Mouse (Mus musculus) kidney, embryonic 16.5 days (tissue): ENCODE measurements around the gene Nfya. TPM values are rescaled to one million over a fixed set of nuclear protein-coding genes. Genes with fewer than 3 reads are reported as not detected.

Experiments used
- ATAC-seq: fragments of 200-750 bp; cut with Nextera tagmentation; 2 replicates; pipeline ENCODE4 v1.8.0; 2017; ENCODE audit warnings: moderate TSS enrichment; ENCODE audit not compliant: low FRiP score, low TSS enrichment
- H3K27ac ChIP-seq: fragments of 300-500 bp; sonication (generic); 2 replicates; pipeline ENCODE4 v1.5.1; 2014; ENCODE audit warnings: low read length
- H3K27me3 ChIP-seq: fragments of 300-500 bp; sonication (generic); 2 replicates; pipeline ENCODE4 v1.6.1; 2014; ENCODE audit warnings: low read length, control low read depth, mixed read lengths; ENCODE audit not compliant: insufficient read depth
- H3K36me3 ChIP-seq: fragments of 300-500 bp; sonication (generic); 2 replicates; pipeline ENCODE4 v1.6.1; 2014; ENCODE audit warnings: low read length, control low read depth, mixed read lengths; ENCODE audit not compliant: insufficient read depth
- H3K4me1 ChIP-seq: fragments of 300-500 bp; sonication (generic); 2 replicates; pipeline ENCODE4 v1.6.1; 2014; ENCODE audit warnings: low read length, control low read depth, mixed read lengths; ENCODE audit not compliant: insufficient read depth
- H3K4me2 ChIP-seq: fragments of 300-500 bp; sonication (generic); replicated peaks from 2 replicates; pipeline ENCODE4 v1.6.1; 2014; ENCODE audit warnings: low read depth, low read length
- H3K4me3 ChIP-seq: fragments of 300-500 bp; sonication (generic); 2 replicates; pipeline ENCODE4 v1.5.1; 2014; ENCODE audit warnings: mild to moderate bottlenecking, low read length
- H3K9ac ChIP-seq: fragments of 300-500 bp; sonication (generic); replicated peaks from 2 replicates; pipeline ENCODE4 v1.6.1; 2014; ENCODE audit warnings: low read length
- H3K9me3 ChIP-seq: fragments of 300-500 bp; sonication (generic); 2 replicates; pipeline ENCODE4 v1.6.1; 2016; ENCODE audit warnings: low read length, control low read depth
- WGBS: fragments of 180-500 bp; shearing (Covaris S2); extraction: QIAGEN DNeasy Blood & Tissue Kit; methylation state at CpG from one replicate; pipeline ENCODE4 v1.1.7; 2014; 5-methylcytosine and 5-hydroxymethylcytosine counted together
- polyA plus RNA-seq: library from polyadenylated mRNA; unstranded; fragments of >200 nt; fragmentation: Nextera tagmentation; extraction: Ambion mirVana; gene quantifications from 2 replicates; pipeline ENCODE4 v1.2.1, GENCODE M21; 2015

Gene Nfya
- polyA plus RNA-seq, result 16.6 and 18.9 TPM in 2 replicates

DNA sequence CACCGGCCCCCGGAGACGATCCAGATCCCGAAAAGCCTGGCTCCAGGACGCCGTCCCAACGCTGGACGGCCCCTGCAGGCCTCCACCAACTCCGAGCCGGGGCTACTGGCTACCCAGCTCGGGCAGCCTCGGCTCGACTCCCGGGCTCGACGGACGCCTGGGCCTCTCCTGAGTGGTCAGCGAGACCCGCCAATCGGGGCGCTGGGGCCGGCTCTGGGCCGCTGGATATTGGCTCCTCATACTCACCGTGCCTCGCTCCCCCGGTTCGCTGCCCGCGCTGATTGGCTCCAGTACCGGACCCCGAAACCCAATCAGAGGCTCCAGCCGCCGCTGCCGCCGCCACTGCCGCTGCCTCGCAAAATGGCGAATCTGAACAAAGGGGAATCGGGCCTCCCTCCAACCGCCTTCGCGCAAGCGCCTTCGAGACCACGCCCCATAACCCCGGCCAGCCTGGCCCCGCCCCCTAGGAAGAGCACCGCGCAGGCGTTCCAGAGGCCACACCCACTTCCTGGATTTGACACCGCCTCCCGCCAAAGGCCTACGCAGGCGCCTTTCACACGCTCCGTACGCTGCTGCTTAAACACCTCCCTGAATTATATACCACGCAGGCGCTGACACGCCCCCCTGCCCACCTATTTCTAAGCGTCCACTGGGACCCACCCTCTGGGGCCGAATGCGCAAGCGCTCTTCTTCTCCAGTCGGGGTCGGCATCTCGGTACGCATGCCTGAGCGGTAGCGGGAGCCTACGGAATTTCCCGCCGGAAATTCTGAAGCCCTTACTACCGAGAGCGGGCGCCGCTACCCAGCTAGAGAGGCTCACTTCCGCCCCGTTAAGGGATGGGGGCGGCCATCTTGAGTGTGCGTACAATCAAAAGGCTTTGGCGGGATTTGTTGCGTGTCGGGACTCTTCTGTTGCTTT is at the start of gene Nfya, which contains the start of gene Oard1:
Gene Nfya, minus strand, starts transcription at position 527 of the 919 bp plus-strand sequence.
Gene Oard1, plus strand, starts transcription at position 635 of the 919 bp plus-strand sequence.
- WGBS, result under 1% methylated on average over 84 of the region's 84 CpGs

DNA sequence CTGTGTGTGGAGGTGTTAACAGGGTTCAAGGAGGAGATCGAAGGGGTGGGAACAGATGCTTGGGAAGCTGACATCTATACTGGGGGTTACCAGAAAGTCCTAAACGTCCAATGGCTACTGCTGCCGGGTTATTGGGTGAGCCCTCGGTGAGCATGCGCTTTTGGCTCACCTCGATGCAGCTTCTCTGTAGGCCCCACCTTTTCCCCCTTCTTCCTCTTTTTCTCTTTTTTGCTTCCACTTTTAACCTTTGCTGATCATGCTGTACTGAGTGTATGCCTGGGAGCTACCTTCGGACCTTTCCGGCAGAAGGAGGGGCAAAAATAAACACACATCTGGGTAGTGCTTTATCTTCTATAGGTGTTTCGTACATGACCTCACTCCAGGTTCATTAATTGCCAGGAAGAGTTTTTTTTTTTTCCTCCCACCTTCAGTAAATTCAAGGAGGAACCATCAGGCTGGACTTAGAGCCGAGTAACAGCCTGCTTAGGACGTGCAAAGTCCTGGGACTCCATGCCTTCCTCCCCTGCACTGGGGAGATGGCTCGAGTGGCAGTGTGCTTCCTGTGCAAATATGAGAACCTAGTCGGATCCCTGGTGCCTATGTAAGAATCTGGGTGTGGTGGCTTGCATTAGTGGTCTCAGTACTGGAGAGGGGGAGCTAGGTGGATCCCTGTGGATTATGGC is 48.4 kb upstream of the Nfya start:
- Histone ChIP-seq H3K4me3 (no peak overlapping the region), H3K36me3 (no peaks in the 10 kb centered on the region), H3K27ac (no peak overlapping the region), H3K4me2 (no peak overlapping the region), H3K9ac (no peak overlapping the region), H3K4me1 (0 out of 2 replicates have a peak, but pooled peaks cover 3% of the 10 kb centered on the region), H3K9me3 (no peaks in the 10 kb centered on the region), H3K27me3 (no peaks in the 10 kb centered on the region)
- no peak for ATAC-seq
- WGBS, result 51% methylated on average over 13 of the region's 13 CpGs

More for the DNA sequence above, at the start of gene Nfya, which contains the start of gene Oard1:
- H3K27me3 ChIP-seq, result no peaks in the 10 kb centered on the region
- peak within 1 kb of the TSS; percentile 79 for H3K4me2 ChIP-seq
- H3K9ac ChIP-seq, result peak within 1 kb of the TSS; percentile 100
- H3K27ac ChIP-seq, result peak within 1 kb of the TSS; percentile 100
- peaks cover 25% of the 10 kb centered on the region for H3K4me1 ChIP-seq
- no peaks in the 10 kb centered on the region for H3K9me3 ChIP-seq
- peak; percentile 98 for ATAC-seq
- H3K4me3 ChIP-seq, result peak within 1 kb of the TSS; percentile 94
- peaks cover 17% of the 10 kb centered on the region; the same call in 1 of the 2 replicates for H3K36me3 ChIP-seq

DNA sequence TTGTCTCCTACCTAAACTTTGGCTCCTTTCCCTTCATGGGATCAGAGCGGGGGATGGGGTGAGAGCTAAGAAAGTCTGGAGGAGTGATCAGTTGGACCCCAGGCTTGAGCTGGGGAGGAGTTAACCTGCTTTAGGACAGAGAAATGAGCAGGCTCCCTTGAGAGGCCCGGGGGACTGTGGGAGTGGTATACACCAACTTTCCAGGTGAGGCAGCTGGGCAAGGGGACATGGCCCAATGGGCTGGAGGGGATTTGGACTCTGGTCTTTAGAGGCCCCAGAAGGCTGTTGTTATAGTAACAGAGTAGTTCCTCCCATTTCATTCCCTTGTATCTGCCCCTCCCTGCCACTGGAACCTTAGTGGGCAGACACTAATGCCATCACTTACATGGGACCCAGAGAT is 46.2 kb upstream of the Nfya start:
- H3K4me2 ChIP-seq, result peak overlapping the region; percentile 14; the same call in 1 of the 2 replicates
- no peak overlapping the region for H3K4me3 ChIP-seq
- H3K36me3 ChIP-seq, result no peaks in the 10 kb centered on the region
- H3K27ac ChIP-seq, result peak overlapping the region; percentile 73; the same call in 1 of the 2 replicates
- 74% methylated on average over 2 of the region's 2 CpGs for WGBS
- peaks cover 8% of the 10 kb centered on the region; the same call in 1 of the 2 replicates for H3K4me1 ChIP-seq
- no peaks in the 10 kb centered on the region for H3K9me3 ChIP-seq
- H3K27me3 ChIP-seq, result no peaks in the 10 kb centered on the region
- ATAC-seq, result peak; percentile 79
- no peak overlapping the region for H3K9ac ChIP-seq

DNA sequence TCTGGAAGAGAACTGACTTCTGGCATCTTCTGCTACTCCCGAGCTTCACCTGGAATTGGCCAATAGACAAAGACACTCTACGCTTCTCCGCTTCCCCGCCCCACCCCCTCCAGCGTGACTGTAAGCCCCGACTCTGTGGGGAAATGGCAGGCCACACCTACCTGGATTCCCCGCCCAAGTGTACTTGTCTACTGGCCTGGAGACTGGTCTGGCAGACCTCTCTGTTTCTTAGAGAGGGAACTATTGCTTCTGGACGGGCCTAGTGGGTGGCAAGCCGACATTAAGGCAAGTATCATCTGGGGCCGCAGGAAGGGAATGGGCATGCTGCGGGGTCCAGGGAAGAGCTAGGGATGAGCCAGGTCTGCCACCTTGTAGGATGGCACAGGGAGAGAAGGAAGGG is 45.0 kb upstream of the Nfya start, which contains the start of gene Unc5cl:
Gene Unc5cl, plus strand, starts transcription at position 214 of the 400 bp plus-strand sequence.
- Histone ChIP-seq H3K27ac (peak within 1 kb of the TSS; percentile 73; the same call in 1 of the 2 replicates), H3K9ac (no peak within 1 kb of the TSS), H3K4me3 (0 out of 2 replicates have a peak within 1 kb of the TSS, but pooled peaks have one; percentile 2), H3K36me3 (no peaks in the 10 kb centered on the region), H3K4me2 (peak within 1 kb of the TSS; percentile 14; the same call in 1 of the 2 replicates), H3K27me3 (no peaks in the 10 kb centered on the region), H3K4me1 (peaks cover 8% of the 10 kb centered on the region; the same call in 1 of the 2 replicates), H3K9me3 (no peaks in the 10 kb centered on the region)
- ATAC-seq, result peak; percentile 36; the same call in 1 of the 2 replicates
- 58% methylated on average over 11 of the region's 11 CpGs for WGBS

DNA sequence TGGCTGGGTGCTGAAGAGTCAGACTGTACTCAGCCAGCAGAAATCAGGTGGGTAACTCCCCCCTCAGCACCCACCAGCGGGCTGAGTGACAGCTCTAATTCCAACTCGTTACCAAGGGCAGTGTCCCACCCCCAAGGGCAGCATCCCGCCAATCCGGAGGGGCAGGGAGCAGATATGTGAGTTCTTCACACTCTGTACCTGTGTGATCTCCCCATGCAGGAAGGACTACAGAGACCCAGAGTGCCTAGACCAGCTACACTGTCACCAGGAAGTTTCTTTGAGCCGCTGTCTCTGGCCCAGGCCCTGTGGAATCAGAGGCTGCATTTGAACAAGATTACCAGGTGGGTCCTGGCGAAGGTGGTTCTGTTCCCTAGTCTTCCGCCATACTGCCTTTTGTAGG is 44.5 kb upstream of the Nfya start:
- H3K9me3 ChIP-seq, result no peaks in the 10 kb centered on the region
- no peak overlapping the region for H3K4me3 ChIP-seq
- H3K36me3 ChIP-seq, result no peaks in the 10 kb centered on the region
- WGBS, result 65% methylated on average over 7 of the region's 7 CpGs
- H3K27me3 ChIP-seq, result no peaks in the 10 kb centered on the region
- H3K9ac ChIP-seq, result no peak overlapping the region
- ATAC-seq, result no peak
- no peak overlapping the region for H3K4me2 ChIP-seq
- peaks cover 8% of the 10 kb centered on the region; the same call in 1 of the 2 replicates for H3K4me1 ChIP-seq
- H3K27ac ChIP-seq, result no peak overlapping the region

DNA sequence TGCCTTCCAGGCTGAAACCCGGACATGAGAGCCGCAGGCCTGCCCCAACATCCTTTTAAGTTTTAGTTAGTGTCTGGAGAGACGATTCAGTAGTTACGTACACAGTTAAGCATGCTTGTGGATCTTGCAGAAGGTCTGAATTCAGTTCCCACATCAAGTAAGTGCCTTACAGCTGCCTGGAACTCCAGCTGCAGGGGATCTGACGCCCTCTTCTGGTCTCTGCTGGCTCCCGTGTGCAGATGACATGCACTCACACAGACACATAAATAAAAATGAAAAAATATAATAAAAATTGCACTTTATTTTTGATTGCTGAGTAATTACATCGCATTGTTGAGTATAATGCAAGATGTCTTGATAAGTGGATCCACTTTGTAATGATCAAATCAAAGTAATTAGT is 43.8 kb upstream of the Nfya start:
- WGBS, result 78% methylated on average over 7 of the region's 7 CpGs
- H3K9ac ChIP-seq, result no peak overlapping the region
- no peak for ATAC-seq

DNA sequence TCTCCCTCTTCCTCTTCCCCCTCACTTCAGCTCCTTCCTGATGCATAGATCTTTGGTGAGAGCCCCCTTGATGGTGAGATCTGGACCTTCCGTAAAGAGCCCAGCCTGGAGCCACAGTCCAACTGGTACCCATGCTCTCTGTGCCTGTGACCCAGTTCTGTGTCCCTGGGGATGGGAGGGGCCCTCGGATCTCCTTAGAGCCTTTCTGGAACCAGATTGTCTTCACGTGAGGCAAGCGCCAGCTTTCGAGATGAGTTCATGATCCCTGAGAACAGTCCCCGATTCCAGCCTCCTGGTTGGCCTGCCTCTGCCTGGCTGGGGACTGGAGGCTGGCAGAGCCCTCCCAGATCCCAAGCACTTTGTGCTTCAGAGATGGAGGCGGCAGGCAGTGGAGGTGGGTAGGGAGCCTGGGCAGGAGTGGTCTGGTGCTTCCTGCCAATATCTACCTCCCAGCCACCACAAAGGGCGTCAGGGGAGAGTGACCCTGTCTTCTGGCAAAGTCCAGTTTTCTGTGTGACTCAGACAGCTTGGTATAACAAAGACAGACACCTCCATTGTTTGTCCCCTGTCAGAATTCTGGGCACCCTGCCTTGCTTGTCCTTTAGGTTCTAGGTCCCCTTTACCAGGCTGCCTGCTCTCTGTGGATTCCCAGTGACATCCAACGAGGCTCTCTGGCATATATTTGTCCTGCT is 42.2 kb upstream of the Nfya start:
- ATAC-seq, result no peak
- Histone ChIP-seq H3K4me2 (no peak overlapping the region), H3K36me3 (no peaks in the 10 kb centered on the region), H3K4me1 (peaks cover 5% of the 10 kb centered on the region; the same call in 1 of the 2 replicates), H3K9ac (no peak overlapping the region), H3K9me3 (no peaks in the 10 kb centered on the region), H3K4me3 (no peak overlapping the region), H3K27me3 (no peaks in the 10 kb centered on the region), H3K27ac (no peak overlapping the region)
- WGBS, result 68% methylated on average over 9 of the region's 9 CpGs

More for the DNA sequence above, 43.8 kb upstream of the Nfya start:
- Histone ChIP-seq H3K4me1 (peaks cover 8% of the 10 kb centered on the region; the same call in 1 of the 2 replicates), H3K36me3 (no peaks in the 10 kb centered on the region), H3K9me3 (no peaks in the 10 kb centered on the region), H3K27me3 (no peaks in the 10 kb centered on the region), H3K4me2 (no peak overlapping the region), H3K27ac (no peak overlapping the region), H3K4me3 (no peak overlapping the region)

DNA sequence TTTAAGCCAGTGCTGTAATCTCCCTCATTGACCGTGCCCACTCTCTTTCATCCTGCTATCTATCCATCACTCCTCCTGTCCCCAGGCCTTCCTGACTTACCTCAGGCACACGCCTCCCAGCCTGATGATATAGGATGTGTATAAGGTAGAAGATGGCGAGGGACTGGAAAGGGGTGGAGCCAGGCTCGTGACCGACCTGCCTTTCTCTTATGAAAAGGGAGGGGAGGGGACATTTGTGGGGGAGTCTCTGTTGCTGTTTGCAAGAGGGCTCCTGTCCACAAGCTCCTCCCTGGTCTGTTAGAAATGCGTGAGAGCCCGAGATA is 41.6 kb upstream of the Nfya start, which contains the start of gene Tspo2:
Gene Tspo2, minus strand, starts transcription at position 170 of the 323 bp plus-strand sequence.
- WGBS, result 49% methylated on average over 7 of the region's 7 CpGs
- H3K4me1 ChIP-seq, result peaks cover 5% of the 10 kb centered on the region; the same call in 1 of the 2 replicates
- no peaks in the 10 kb centered on the region for H3K9me3 ChIP-seq
- no peak for ATAC-seq
- no peak within 1 kb of the TSS for H3K9ac ChIP-seq
- H3K27me3 ChIP-seq, result no peaks in the 10 kb centered on the region
- no peak within 1 kb of the TSS for H3K4me3 ChIP-seq
- H3K4me2 ChIP-seq, result no peak within 1 kb of the TSS
- H3K36me3 ChIP-seq, result no peaks in the 10 kb centered on the region
- no peak within 1 kb of the TSS for H3K27ac ChIP-seq
